Mouse (Mus musculus): ENCODE results near the gene Map2k3. TPM values are rescaled to one million over a fixed set of nuclear protein-coding genes. Genes with fewer than 3 reads are reported as not detected.

The Map2k3 gene
- total and polyA plus RNA-seq, 3 experiments = 13.7 to 92.5 (median 35.5) TPM

DNA sequence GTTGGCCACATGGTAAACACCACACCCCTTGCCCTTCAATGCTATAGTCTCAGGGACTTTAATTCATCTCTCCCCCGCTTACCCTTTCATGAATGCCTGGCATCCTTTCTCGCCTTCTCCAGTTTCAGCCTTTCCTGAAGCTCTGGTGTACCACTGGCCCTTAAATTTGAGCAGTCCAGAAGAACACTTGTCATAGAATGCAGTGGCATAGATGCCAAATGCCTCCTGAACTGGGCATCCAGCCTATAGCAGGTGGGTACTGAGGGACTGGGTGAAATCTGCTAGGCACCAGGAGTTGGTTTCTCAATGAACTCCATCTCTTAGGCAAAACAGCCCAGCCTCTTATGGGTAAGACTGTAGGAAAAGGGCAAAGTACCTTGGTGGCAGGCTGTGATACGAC lies 58.6 kb downstream of the Map2k3 start:
- Histone ChIP-seq H3K4me1 (ENCODE audit: control insufficient read depth in 1 of 2, insufficient read depth in 2 of 2) (no peaks in the 10 kb centered on the region), H3K27me3 (replicated peaks) (no peaks in the 10 kb centered on the region), H3K4me2 (ENCODE audit: insufficient read depth, low read depth, poor library complexity, severe bottlenecking) (no peak overlapping the region), H3K27ac (ENCODE audit: insufficient read depth, low read depth) (no peak overlapping the region), H3K9ac (ENCODE audit: insufficient read depth, low read depth) (no peak overlapping the region), H3K36me3 (replicated peaks in 1 of 2; ENCODE audit: control insufficient read depth in 1 of 2, insufficient read depth in 1 of 2, low read length in 1 of 2) (no peaks in the 10 kb centered on the region), H3K79me2 (replicated peaks; ENCODE audit: control insufficient read depth, extremely low read depth, insufficient read depth, poor library complexity, severe bottlenecking) (no peaks in the 10 kb centered on the region), H3K9me3 (replicated peaks; ENCODE audit: low read length) (peaks cover 17% of the 10 kb centered on the region), H3K4me3 (replicated peaks in 1 of 3; ENCODE audit: low read depth in 2 of 3, low read length in 2 of 3, poor library complexity in 1 of 3) (no peak overlapping the region)
- dilution Hi-C loops (cut with MboI; ENCODE audit: extremely low pct_ligation_motif_present, extremely low pct_unique_long_range_greater_than_20kb, low sequenced_read_pairs) (no loop called here), in situ Hi-C loops (cut with MboI; ENCODE audit: low pct_ligation_motif_present, low pct_unique_long_range_greater_than_20kb, low sequenced_read_pairs) (no loop called here)
- TF ChIP-seq IRF4 (IDR thresholded peaks at IDR 0.05; ENCODE audit: low read depth, low read length) (no peak), ELF1 (IDR thresholded peaks at IDR 0.05; ENCODE audit: low read depth, low read length) (no peak), MAFK (IDR thresholded peaks at IDR 0.05; ENCODE audit: insufficient replicate concordance, low read length) (no peak), BHLHE40 (IDR thresholded peaks at IDR 0.05; ENCODE audit: low read depth, low read length) (no peak), ZMIZ1 (IDR thresholded peaks at IDR 0.05; ENCODE audit: low read depth, low read length) (no peak), GABPA (IDR thresholded peaks at IDR 0.05; ENCODE audit: insufficient replicate concordance, low read depth, low read length) (no peak), ETS1 (conservative IDR thresholded peaks at IDR 0.05; ENCODE audit: low read depth, low read length) (no peak), HCFC1 (IDR thresholded peaks at IDR 0.05; ENCODE audit: low read depth, low read length) (no peak), ZKSCAN1 (IDR thresholded peaks at IDR 0.05; ENCODE audit: borderline replicate concordance, low read depth, low read length) (no peak), E2F4 (IDR thresholded peaks at IDR 0.05; ENCODE audit: insufficient replicate concordance, low read depth, low read length) (no peak), KAT2A (IDR thresholded peaks at IDR 0.05; ENCODE audit: insufficient replicate concordance, low read length) (no peak)
- DNase-seq (ENCODE audit: extremely low read depth) = no peak

Other genes with a start within 250 kb of the Map2k3 start
- 9.9 and 11.1 TPM in 2 replicates for gene Llgl1, start 232.3 kb upstream of the Map2k3 start, total RNA-seq (2012; rRNA removed)
- 6.8 and 7.5 TPM in 2 replicates for gene Llgl1, start 232.3 kb upstream of the Map2k3 start, total RNA-seq (2014; rRNA removed)
- 8.8 and 9.8 TPM in 2 replicates for gene Llgl1, start 232.3 kb upstream of the Map2k3 start, polyA plus RNA-seq (2012; ENCODE audit: insufficient read length, low read depth)
- gene Flii, start 204.8 kb upstream of the Map2k3 start, total RNA-seq (2012; rRNA removed) = 99.3 and 112 TPM in 2 replicates
- gene Flii, start 204.8 kb upstream of the Map2k3 start, total RNA-seq (2014; rRNA removed) = 43.9 and 49.5 TPM in 2 replicates
- 71.4 and 88.6 TPM in 2 replicates for gene Flii, start 204.8 kb upstream of the Map2k3 start, polyA plus RNA-seq (2012; ENCODE audit: insufficient read length, low read depth)
- 12.7 and 16.3 TPM in 2 replicates for gene Mief2, start 203.6 kb upstream of the Map2k3 start, total RNA-seq (2012; rRNA removed)
- 6.8 and 7.2 TPM in 2 replicates for gene Mief2, start 203.6 kb upstream of the Map2k3 start, total RNA-seq (2014; rRNA removed)
- gene Mief2, start 203.6 kb upstream of the Map2k3 start, polyA plus RNA-seq (2012; ENCODE audit: insufficient read length, low read depth) = 9.9 and 10.9 TPM in 2 replicates
- gene Top3a, start 154.7 kb upstream of the Map2k3 start, total RNA-seq (2012; rRNA removed) = 28.8 and 28.9 TPM in 2 replicates
- gene Top3a, start 154.7 kb upstream of the Map2k3 start, total RNA-seq (2014; rRNA removed) = 19.6 and 20.6 TPM in 2 replicates
- 38.9 and 43.7 TPM in 2 replicates for gene Top3a, start 154.7 kb upstream of the Map2k3 start, polyA plus RNA-seq (2012; ENCODE audit: insufficient read length, low read depth)
- 22.4 and 24.6 TPM in 2 replicates for gene Smcr8, start 154.5 kb upstream of the Map2k3 start, total RNA-seq (2012; rRNA removed)
- gene Smcr8, start 154.5 kb upstream of the Map2k3 start, total RNA-seq (2014; rRNA removed) = 8.5 and 11.0 TPM in 2 replicates
- 24.5 and 27.5 TPM in 2 replicates for gene Smcr8, start 154.5 kb upstream of the Map2k3 start, polyA plus RNA-seq (2012; ENCODE audit: insufficient read length, low read depth)
- 136 and 189 TPM in 2 replicates for gene Shmt1, start 120.3 kb upstream of the Map2k3 start, total RNA-seq (2012; rRNA removed)
- gene Shmt1, start 120.3 kb upstream of the Map2k3 start, total RNA-seq (2014; rRNA removed) = 197 and 235 TPM in 2 replicates
- gene Shmt1, start 120.3 kb upstream of the Map2k3 start, polyA plus RNA-seq (2012; ENCODE audit: insufficient read length, low read depth) = 178 TPM in 2 replicates
- gene Dhrs7b, start 101.4 kb upstream of the Map2k3 start, total RNA-seq (2012; rRNA removed) = 63.5 and 63.7 TPM in 2 replicates
- 59.2 and 59.6 TPM in 2 replicates for gene Dhrs7b, start 101.4 kb upstream of the Map2k3 start, total RNA-seq (2014; rRNA removed)
- 43.3 and 46.6 TPM in 2 replicates for gene Dhrs7b, start 101.4 kb upstream of the Map2k3 start, polyA plus RNA-seq (2012; ENCODE audit: insufficient read length, low read depth)
- gene Tmem11, start 52.8 kb upstream of the Map2k3 start, total RNA-seq (2012; rRNA removed) = 83.0 and 83.6 TPM in 2 replicates
- gene Tmem11, start 52.8 kb upstream of the Map2k3 start, total RNA-seq (2014; rRNA removed) = 62.8 and 71.1 TPM in 2 replicates
- 112 and 117 TPM in 2 replicates for gene Tmem11, start 52.8 kb upstream of the Map2k3 start, polyA plus RNA-seq (2012; ENCODE audit: insufficient read length, low read depth)
- gene Natd1, start 17.3 kb upstream of the Map2k3 start, total RNA-seq (2012; rRNA removed) = 3.1 and 5.0 TPM in 2 replicates
- 1.9 and 2.1 TPM in 2 replicates for gene Natd1, start 17.3 kb upstream of the Map2k3 start, total RNA-seq (2014; rRNA removed)
- 4.3 and 5.2 TPM in 2 replicates for gene Natd1, start 17.3 kb upstream of the Map2k3 start, polyA plus RNA-seq (2012; ENCODE audit: insufficient read length, low read depth)
- not detected in 2 replicates for gene Kcnj12, start 90.5 kb downstream of the Map2k3 start, total RNA-seq (2012; rRNA removed)
- gene Kcnj12, start 90.5 kb downstream of the Map2k3 start, total RNA-seq (2014; rRNA removed) = not detected in 2 replicates
- gene Kcnj12, start 90.5 kb downstream of the Map2k3 start, polyA plus RNA-seq (2012; ENCODE audit: insufficient read length, low read depth) = not detected in 2 replicates
- gene Tnfrsf13b, start 194.7 kb downstream of the Map2k3 start, total RNA-seq (2012; rRNA removed) = 260 and 365 TPM in 2 replicates
- gene Tnfrsf13b, start 194.7 kb downstream of the Map2k3 start, total RNA-seq (2014; rRNA removed) = 338 and 355 TPM in 2 replicates
- gene Tnfrsf13b, start 194.7 kb downstream of the Map2k3 start, polyA plus RNA-seq (2012; ENCODE audit: insufficient read length, low read depth) = 299 and 356 TPM in 2 replicates
- 56.7 and 65.3 TPM in 2 replicates for gene Usp22, start 243.0 kb downstream of the Map2k3 start, total RNA-seq (2012; rRNA removed)
- gene Usp22, start 243.0 kb downstream of the Map2k3 start, total RNA-seq (2014; rRNA removed) = 51.9 and 54.7 TPM in 2 replicates
- gene Usp22, start 243.0 kb downstream of the Map2k3 start, polyA plus RNA-seq (2012; ENCODE audit: insufficient read length, low read depth) = 38.9 and 48.1 TPM in 2 replicates

All from CH12.LX (cell line).